Mouse (Mus musculus) CH12.LX (cell line): ENCODE data around the gene Itk. TPM values are rescaled to one million over a fixed set of nuclear protein-coding genes. Genes with fewer than 3 reads are reported as not detected.

Experiments used
- DNase-seq: peaks from one replicate; pipeline ENCODE4 v3.0.0-alpha.2; 2013; ENCODE audit errors: extremely low read depth
- H3K27ac ChIP-seq: 2 replicates; pipeline ENCODE4 v1.5.1; 2012; ENCODE audit warnings: low read depth, mild to moderate bottlenecking, control low read depth, moderate library complexity; ENCODE audit not compliant: insufficient read depth
- H3K27me3 ChIP-seq: replicated peaks from 2 replicates; pipeline ENCODE3; 2012; ENCODE audit warnings: inconsistent platforms
- H3K36me3 ChIP-seq, 2 experiments: replicated peaks in 1 of 2; 2 replicates each; pipeline versions ENCODE3 to v1.6.1; 2012; ENCODE audit warnings: inconsistent platforms in 1 of 2, low read length in 1 of 2, mild to moderate bottlenecking in 1 of 2, mixed read lengths in 1 of 2, moderate library complexity in 1 of 2; ENCODE audit not compliant: control insufficient read depth in 1 of 2, insufficient read depth in 1 of 2
- H3K4me1 ChIP-seq, 2 experiments: 2 replicates each; pipeline ENCODE4 v1.6.1; 2012; ENCODE audit warnings: inconsistent platforms in 1 of 2, moderate library complexity in 1 of 2; ENCODE audit not compliant: insufficient read depth in 2 of 2, control insufficient read depth in 1 of 2
- H3K4me2 ChIP-seq: 2 replicates; pipeline ENCODE4 v1.6.1; 2012; ENCODE audit warnings: low read depth, mild to moderate bottlenecking, control low read depth; ENCODE audit not compliant: poor library complexity, insufficient read depth, severe bottlenecking
- H3K4me3 ChIP-seq, 3 experiments: fragments of 150-350 bp in 1 of 3; sonication (generic) in 1 of 3; replicated peaks in 1 of 3; 2 replicates each; pipeline versions ENCODE3 to v1.5.1; 2011 to 2012; ENCODE audit warnings: low read depth in 2 of 3, low read length in 2 of 3, mild to moderate bottlenecking in 2 of 3, moderate library complexity in 2 of 3, control low read depth in 1 of 3, improper control_type of control experiment in 1 of 3, inconsistent platforms in 1 of 3, mixed read lengths in 1 of 3; ENCODE audit not compliant: poor library complexity in 1 of 3
- H3K79me2 ChIP-seq: replicated peaks from 2 replicates; pipeline ENCODE4 v1.6.1; 2012; ENCODE audit warnings: mild to moderate bottlenecking, moderate library complexity; ENCODE audit not compliant: control insufficient read depth, poor library complexity, insufficient read depth, severe bottlenecking; ENCODE audit errors: extremely low read depth
- H3K9ac ChIP-seq: 2 replicates; pipeline ENCODE4 v1.6.1; 2012; ENCODE audit warnings: low read depth, mild to moderate bottlenecking, control low read depth, moderate library complexity; ENCODE audit not compliant: insufficient read depth
- H3K9me3 ChIP-seq: replicated peaks from 2 replicates; pipeline ENCODE3; 2012; ENCODE audit warnings: low read length, inconsistent platforms, mixed read lengths
- CHD1 ChIP-seq: IDR thresholded peaks from 2 replicates; pipeline ENCODE4 v1.6.1; 2012; ENCODE audit warnings: low read depth, low read length, improper control_type of control experiment, inconsistent platforms
- CTCF ChIP-seq, 2 experiments: IDR thresholded peaks in 1 of 2; conservative IDR thresholded peaks in 1 of 2; 2 replicates each; pipeline ENCODE4 v1.5.1; 2011 to 2012; ENCODE audit warnings: low read depth in 2 of 2, low read length in 2 of 2, improper control_type of control experiment in 1 of 2, inconsistent platforms in 1 of 2, mild to moderate bottlenecking in 1 of 2, moderate library complexity in 1 of 2
- E2F4 ChIP-seq: IDR thresholded peaks from 2 replicates; pipeline ENCODE4 v1.6.1; 2011; ENCODE audit warnings: low read depth, low read length, improper control_type of control experiment; ENCODE audit not compliant: insufficient replicate concordance
- ELF1 ChIP-seq: IDR thresholded peaks from 2 replicates; pipeline ENCODE4 v1.6.1; 2014; ENCODE audit warnings: low read depth, mild to moderate bottlenecking, inconsistent platforms, low read length, improper control_type of control experiment
- EP300 ChIP-seq: IDR thresholded peaks from 2 replicates; pipeline ENCODE4 v1.6.1; 2011; ENCODE audit warnings: low read length, improper control_type of control experiment
- ETS1 ChIP-seq: conservative IDR thresholded peaks from 2 replicates; pipeline ENCODE4 v1.6.1; 2012; ENCODE audit warnings: low read depth, mild to moderate bottlenecking, inconsistent platforms, low read length, improper control_type of control experiment, moderate library complexity
- IRF4 ChIP-seq: IDR thresholded peaks from 2 replicates; pipeline ENCODE4 v1.6.1; 2014; ENCODE audit warnings: low read depth, mild to moderate bottlenecking, inconsistent platforms, low read length, improper control_type of control experiment
- JUND ChIP-seq: conservative IDR thresholded peaks from 2 replicates; pipeline ENCODE4 v1.6.1; 2011; ENCODE audit warnings: low read depth, low read length, improper control_type of control experiment
- MAFK ChIP-seq: IDR thresholded peaks from 2 replicates; pipeline ENCODE4 v1.6.1; 2011; ENCODE audit warnings: low read length, improper control_type of control experiment; ENCODE audit not compliant: insufficient replicate concordance
- MAX ChIP-seq: IDR thresholded peaks from 2 replicates; pipeline ENCODE4 v1.6.1; 2011; ENCODE audit warnings: low read length, improper control_type of control experiment
- MXI1 ChIP-seq: IDR thresholded peaks from 2 replicates; pipeline ENCODE4 v1.6.1; 2011; ENCODE audit warnings: mild to moderate bottlenecking, low read depth, low read length, improper control_type of control experiment
- MYC ChIP-seq: IDR thresholded peaks from 2 replicates; pipeline ENCODE4 v1.6.1; 2011; ENCODE audit warnings: low read depth, mild to moderate bottlenecking, improper control_type of control experiment, low read length
- NRF1 ChIP-seq: IDR thresholded peaks from 2 replicates; pipeline ENCODE4 v1.6.1; 2014; ENCODE audit warnings: low read depth, mild to moderate bottlenecking, inconsistent platforms, low read length, improper control_type of control experiment, moderate library complexity
- PAX5 ChIP-seq: IDR thresholded peaks from 2 replicates; pipeline ENCODE4 v1.6.1; 2012; ENCODE audit warnings: low read length, inconsistent platforms, mixed read lengths
- RAD21 ChIP-seq: IDR thresholded peaks from 2 replicates; pipeline ENCODE4 v1.6.1; 2011; ENCODE audit warnings: low read depth, mild to moderate bottlenecking, low read length, improper control_type of control experiment, moderate library complexity
- RCOR1 ChIP-seq: conservative IDR thresholded peaks from 2 replicates; pipeline ENCODE4 v1.6.1; 2012; ENCODE audit warnings: low read depth, mild to moderate bottlenecking, inconsistent platforms, low read length, improper control_type of control experiment
- SIN3A ChIP-seq: IDR thresholded peaks from 2 replicates; pipeline ENCODE4 v1.6.1; 2012; ENCODE audit warnings: low read length, improper control_type of control experiment, inconsistent platforms
- TCF12 ChIP-seq: IDR thresholded peaks from 2 replicates; pipeline ENCODE4 v1.6.1; 2014; ENCODE audit warnings: low read depth, mild to moderate bottlenecking, inconsistent platforms, low read length, improper control_type of control experiment
- UBTF ChIP-seq: IDR thresholded peaks from 2 replicates; pipeline ENCODE4 v1.6.1; 2012; ENCODE audit warnings: low read depth, mild to moderate bottlenecking, inconsistent platforms, low read length, improper control_type of control experiment, moderate library complexity
- USF2 ChIP-seq: conservative IDR thresholded peaks from 2 replicates; pipeline ENCODE4 v1.6.1; 2011; ENCODE audit warnings: low read depth, low read length, improper control_type of control experiment
- ZC3H11A ChIP-seq: IDR thresholded peaks from 2 replicates; pipeline ENCODE4 v1.6.1; 2012; ENCODE audit warnings: low read depth, mild to moderate bottlenecking, inconsistent platforms, low read length, improper control_type of control experiment
- ZMIZ1 ChIP-seq: IDR thresholded peaks from 2 replicates; pipeline ENCODE4 v1.6.1; 2012; ENCODE audit warnings: low read depth, mild to moderate bottlenecking, inconsistent platforms, low read length, improper control_type of control experiment
- ZNF384 ChIP-seq: IDR thresholded peaks from 2 replicates; pipeline ENCODE4 v1.6.1; 2012; ENCODE audit warnings: low read depth, low read length, improper control_type of control experiment, inconsistent platforms
- dilution Hi-C: fragments of 300-500 bp; cut with MboI; formaldehyde crosslinking; loops from 2 replicates; pipeline ENCODE4 v1.14.3; 2020; ENCODE audit warnings: low sequenced_read_pairs; ENCODE audit not compliant: extremely low pct_unique_long_range_greater_than_20kb, extremely low pct_ligation_motif_present
- in situ Hi-C: fragments of 300-500 bp; cut with MboI; formaldehyde crosslinking; loops from 3 replicates; pipeline ENCODE4 v1.14.3; 2019; ENCODE audit warnings: low sequenced_read_pairs, low pct_ligation_motif_present, low pct_unique_long_range_greater_than_20kb, mixed read lengths
- polyA plus RNA-seq: library from polyadenylated mRNA; unstranded; fragments of >175 nt; gene quantifications from 2 replicates; pipeline ENCODE4 v1.2.1, GENCODE M21; 2012; ENCODE audit warnings: low read depth; ENCODE audit not compliant: insufficient read length
- total RNA-seq, 2 experiments: library from RNA; depleted of rRNA; stranded (reverse); fragments of 300-350 nt in 1 of 2; fragments of >200 nt in 1 of 2; gene quantifications; 2 replicates each; pipeline ENCODE4 v1.2.3; 2012 to 2014

Itk gene
- total and polyA plus RNA-seq, 3 experiments, result 0.11 to 0.64 (median 0.17) TPM

DNA sequence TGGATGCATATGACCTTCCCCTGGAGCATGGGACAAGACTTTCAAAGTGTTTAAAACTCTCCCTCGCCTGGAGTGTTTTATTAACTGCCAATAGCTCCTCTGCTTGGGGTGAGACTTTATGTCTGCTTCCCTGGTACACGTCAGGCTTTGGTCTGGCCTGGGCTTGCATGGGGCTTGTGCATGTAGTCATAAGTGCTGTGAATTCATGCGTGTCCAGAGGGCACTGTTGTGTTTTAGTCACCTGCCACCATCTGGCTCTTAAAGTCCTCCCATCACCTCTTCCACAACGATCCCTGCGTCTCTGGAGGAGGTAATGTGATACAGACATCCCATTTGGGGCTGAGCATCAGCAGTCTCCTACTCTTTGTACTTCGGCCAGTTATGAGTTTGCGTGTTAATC lies 67.8 kb downstream of the Itk start (continued):
- no peak for TF ChIP-seq UBTF
- no peak for TF ChIP-seq E2F4
- no peak; the same call in 1 of the 2 replicates for TF ChIP-seq ETS1
- no peak for TF ChIP-seq MAFK
- no peak for TF ChIP-seq JUND
- TF ChIP-seq USF2, result no peak
- no peak for TF ChIP-seq MAX
- TF ChIP-seq MXI1, result no peak
- TF ChIP-seq RAD21, result peak; percentile 38
- TF ChIP-seq NRF1, result no peak
- TF ChIP-seq RCOR1, result no peak
- no peak; the same call in 1 of the 2 replicates for TF ChIP-seq EP300
- no peak for TF ChIP-seq ELF1
- TF ChIP-seq PAX5, result no peak
- no peak for TF ChIP-seq CHD1
- TF ChIP-seq, all 38 proteins: peak for 8

DNA sequence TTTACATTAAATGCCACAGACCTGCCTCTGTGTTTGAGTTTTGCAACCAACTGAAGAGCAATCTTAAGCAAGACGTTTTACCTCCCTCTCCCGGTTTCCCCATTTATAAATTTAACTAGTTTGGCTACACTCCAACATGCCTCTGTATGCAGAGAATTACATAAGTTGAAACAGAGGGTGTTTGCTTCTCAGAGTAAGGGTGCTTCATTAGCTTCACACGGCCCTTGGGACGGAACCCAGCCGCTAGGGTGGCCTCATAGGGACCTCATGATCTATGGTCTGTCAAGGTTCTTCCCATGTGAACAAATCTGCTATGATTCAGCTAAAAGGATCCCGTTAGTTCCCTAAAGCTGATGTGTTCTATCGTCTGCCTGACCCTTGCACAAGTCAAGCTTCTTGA lies 74.8 kb downstream of the Itk start:
- Histone ChIP-seq H3K9me3 (peaks cover 6% of the 10 kb centered on the region), H3K4me1 (peaks cover 16 to 30% of the 10 kb centered on the region in 2 experiments), H3K27ac (no peak overlapping the region), H3K36me3 (no peaks in the 10 kb centered on the region), H3K27me3 (peaks cover 3% of the 10 kb centered on the region), H3K4me3 (no peak overlapping the region), H3K9ac (no peak overlapping the region), H3K4me2 (no peak overlapping the region), H3K79me2 (peaks cover 24% of the 10 kb centered on the region)
- dilution Hi-C loops (no loop called here), in situ Hi-C loops (loop anchor here (5.0 kb wide), 1 partner anchor 37 kb away; no protein-coding TSS in a partner anchor)
- TF ChIP-seq ZC3H11A (no peak), MYC (no peak), CTCF (conservative IDR thresholded peaks at IDR 0.05 in 1 of 2, IDR thresholded peaks at IDR 0.05 in 1 of 2; ENCODE audit: low read depth in 2 of 2, low read length in 2 of 2) (no peak), TCF12 (no peak), ZNF384 (no peak), ZMIZ1 (no peak), E2F4 (no peak), IRF4 (no peak), NRF1 (no peak), MAX (no peak), SIN3A (no peak)
- no peak for DNase-seq
